Mouse (Mus musculus): Measurements from ENCODE around the gene Rab11fip4.
"Not testable (repeated sequence)": the region's sequence is repeated elsewhere in the genome, so short reads cannot be mapped to it uniquely, and the experiment has no call there.

Gene Rab11fip4

GRCm38 (mm10) chr11:79680559-79680958, 89.5 kb downstream of the Rab11fip4 start:
- DNase-seq: no peak

DNA sequence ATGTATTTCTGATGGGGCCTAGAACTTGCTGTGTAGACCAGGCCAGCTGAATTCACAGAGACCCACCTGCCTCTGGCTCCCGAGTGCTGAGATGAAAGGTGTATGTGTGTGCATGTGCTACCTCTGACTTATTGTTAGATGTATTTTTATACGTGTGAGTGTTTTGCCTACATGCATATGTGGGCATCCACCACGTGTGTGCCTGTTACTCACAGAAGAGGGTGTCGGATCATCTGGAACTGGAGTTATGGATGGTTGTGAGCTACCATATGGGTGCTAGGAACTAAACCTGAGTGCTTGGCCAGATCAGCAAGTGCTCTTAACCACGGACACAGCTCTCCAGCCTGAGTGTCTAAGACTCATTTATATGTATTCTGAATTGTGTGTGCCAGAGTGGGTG, 90.2 kb downstream of the Rab11fip4 start:
- no peak for DNase-seq

DNA sequence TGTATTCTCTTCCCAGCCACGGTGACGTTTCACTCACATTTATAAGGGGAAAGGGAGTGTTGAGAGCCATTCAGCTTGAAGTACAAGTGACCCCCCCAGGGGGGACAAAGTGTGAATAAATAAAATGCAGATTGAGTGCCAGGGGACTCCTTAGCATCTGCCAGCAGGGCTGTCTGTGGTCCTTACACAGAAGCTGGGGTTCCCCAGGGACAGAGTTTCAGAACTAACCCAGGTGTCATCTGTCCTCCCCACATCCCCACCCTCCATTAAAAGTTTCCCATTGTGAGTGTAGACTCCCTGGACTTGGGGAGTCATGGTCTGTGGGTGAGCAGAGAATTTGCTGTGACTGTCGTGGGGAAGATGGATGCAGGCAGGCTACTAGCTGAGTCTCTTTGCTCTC, 90.8 kb downstream of the Rab11fip4 start:
- no peak for DNase-seq

DNA sequence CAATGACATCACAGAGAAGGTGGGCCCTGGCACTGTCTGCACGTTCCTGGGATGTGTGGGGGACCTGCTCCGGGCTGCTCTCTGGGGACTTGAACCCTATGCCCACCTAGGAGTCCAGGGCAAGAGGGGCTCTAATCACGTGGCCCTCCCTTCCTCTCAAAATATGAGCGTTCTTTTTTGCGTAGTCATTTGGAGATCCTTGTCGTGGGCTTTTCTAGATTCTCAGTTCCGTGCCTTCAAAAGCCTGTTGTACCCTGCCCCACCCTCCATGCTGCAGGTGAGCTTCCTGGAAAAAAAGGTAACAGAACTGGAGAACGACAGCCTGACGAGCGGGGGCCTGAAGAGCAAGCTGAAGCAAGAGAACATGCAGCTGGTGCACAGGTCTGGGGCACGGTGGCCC, 94.1 kb downstream of the Rab11fip4 start:
- no peak for DNase-seq

- peak; percentile 67 to 68 for DNase-seq
Measured at GRCm38 (mm10) chr11:79686501-79687121, 95.6 kb downstream of the Rab11fip4 start.

DNA sequence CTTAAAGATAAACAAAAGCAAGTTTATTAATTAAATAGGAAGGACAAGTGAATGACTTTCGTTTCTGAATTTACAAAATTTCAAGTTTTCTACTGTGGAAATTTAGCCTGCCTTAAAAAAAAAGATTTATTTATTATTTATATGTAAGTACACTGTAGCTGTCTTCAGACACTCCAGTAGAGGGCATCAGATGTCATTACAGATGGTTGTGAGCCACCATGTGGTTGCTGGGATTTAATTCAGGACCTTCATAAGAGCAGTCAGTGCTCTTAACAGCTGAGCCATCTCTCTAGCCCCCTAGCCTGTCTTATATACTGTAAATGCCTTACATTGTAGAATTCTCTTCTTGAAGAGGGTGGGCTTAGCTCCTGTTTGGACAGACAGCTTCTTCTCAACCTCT, 98.9 kb downstream of the Rab11fip4 start:
- no peak for DNase-seq

GRCm38 (mm10) chr11:79691513-79691912, 100.5 kb downstream of the Rab11fip4 start:
- no peak for DNase-seq

GRCm38 (mm10) chr11:79696390-79697307, 105.6 kb downstream of the Rab11fip4 start:
- no peak for DNase-seq

GRCm38 (mm10) chr11:79698071-79698470, 107.1 kb downstream of the Rab11fip4 start:
- DNase-seq: no peak

- not testable (repeated sequence) for DNase-seq
Measured at GRCm38 (mm10) chr11:79698542-79698941, 107.5 kb downstream of the Rab11fip4 start.

- no peak for DNase-seq
Measured at GRCm38 (mm10) chr11:79701466-79701865, 110.5 kb downstream of the Rab11fip4 start.

GRCm38 (mm10) chr11:79702092-79702491, 111.1 kb downstream of the Rab11fip4 start:
- no peak for DNase-seq

DNA sequence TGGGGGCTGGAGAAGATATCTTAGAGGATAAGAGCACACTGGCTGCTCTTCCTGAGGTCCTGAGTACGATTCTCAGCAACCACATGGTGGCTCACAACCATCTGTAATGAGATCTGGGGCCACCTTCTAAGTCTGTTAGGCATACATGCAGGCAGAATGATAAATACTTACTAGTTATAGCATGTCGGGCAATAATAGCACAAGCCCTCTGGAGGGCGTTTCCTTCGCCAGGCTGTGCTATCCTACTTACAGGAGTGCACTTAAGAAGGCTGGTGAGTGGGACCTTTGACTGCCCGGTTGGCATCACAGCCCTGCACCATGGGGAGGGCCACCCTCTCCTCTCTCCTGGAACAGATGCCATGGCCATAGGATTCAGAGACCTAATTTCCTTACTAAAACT, 112.4 kb downstream of the Rab11fip4 start:
- DNase-seq: peak; percentile 34 to 58

GRCm38 (mm10) chr11:79703885-79704291, 112.9 kb downstream of the Rab11fip4 start:
- no peak for DNase-seq

DNA sequence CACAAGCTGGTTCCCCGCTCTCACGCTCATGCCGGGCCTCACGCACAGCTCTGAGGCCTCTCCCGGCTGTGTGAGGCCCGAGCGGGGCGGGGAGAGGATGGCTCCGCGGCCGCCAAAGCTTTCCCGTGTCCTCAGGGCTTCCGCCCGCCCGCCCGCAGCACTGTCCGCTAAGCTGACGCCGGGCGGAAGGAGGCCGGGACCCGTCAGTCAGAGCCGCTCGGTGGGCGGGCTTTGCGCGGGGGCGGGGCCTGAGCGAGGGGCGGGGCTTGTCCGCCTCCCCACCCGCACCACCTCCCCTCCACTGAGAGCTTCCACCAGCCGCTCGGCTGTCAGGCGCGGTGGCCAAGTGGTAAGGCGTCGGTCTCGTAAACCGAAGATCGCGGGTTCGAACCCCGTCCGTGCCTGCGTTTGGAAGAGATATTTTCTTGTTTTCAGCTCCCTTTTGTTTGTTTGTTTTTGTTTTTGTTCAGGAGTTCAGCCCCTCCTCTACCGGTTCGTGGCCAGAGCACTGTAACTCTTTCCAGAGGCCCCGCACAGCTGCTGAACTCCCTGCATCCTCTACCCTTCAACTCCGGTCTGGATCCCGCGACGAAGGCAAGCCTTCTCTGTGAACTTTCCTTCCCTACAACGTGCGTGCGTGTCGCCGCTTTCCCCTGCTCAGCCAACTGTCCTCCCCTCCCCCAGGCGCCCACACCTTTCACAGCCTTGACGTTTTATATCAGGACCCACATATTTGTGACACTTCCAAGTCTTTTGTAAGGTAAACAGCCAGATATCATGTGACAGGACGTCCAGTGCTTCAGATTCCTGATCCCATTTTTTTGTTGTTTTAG, 113.5 kb downstream of the Rab11fip4 start:
- peak; percentile 90 to 92 for DNase-seq

DNA sequence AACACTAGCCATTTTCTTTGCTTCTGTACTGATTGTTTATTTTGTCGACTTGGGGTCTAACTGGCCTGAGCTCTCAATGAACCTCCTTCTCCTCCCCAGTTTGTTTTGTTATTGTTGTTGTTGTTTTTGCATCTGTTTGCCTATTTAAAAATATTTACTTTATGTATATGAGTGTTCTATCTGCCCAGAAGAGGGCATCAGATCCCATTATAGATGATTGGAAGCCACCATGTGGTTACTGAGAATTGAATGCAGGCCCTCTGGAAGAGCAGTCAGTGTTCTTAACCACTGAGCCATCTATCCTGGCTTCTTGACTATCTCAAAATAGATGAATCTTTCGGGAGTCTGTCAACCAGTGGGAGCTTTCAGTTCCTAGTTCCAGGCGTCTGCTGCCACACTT, 116.1 kb downstream of the Rab11fip4 start:
- no peak for DNase-seq

DNA sequence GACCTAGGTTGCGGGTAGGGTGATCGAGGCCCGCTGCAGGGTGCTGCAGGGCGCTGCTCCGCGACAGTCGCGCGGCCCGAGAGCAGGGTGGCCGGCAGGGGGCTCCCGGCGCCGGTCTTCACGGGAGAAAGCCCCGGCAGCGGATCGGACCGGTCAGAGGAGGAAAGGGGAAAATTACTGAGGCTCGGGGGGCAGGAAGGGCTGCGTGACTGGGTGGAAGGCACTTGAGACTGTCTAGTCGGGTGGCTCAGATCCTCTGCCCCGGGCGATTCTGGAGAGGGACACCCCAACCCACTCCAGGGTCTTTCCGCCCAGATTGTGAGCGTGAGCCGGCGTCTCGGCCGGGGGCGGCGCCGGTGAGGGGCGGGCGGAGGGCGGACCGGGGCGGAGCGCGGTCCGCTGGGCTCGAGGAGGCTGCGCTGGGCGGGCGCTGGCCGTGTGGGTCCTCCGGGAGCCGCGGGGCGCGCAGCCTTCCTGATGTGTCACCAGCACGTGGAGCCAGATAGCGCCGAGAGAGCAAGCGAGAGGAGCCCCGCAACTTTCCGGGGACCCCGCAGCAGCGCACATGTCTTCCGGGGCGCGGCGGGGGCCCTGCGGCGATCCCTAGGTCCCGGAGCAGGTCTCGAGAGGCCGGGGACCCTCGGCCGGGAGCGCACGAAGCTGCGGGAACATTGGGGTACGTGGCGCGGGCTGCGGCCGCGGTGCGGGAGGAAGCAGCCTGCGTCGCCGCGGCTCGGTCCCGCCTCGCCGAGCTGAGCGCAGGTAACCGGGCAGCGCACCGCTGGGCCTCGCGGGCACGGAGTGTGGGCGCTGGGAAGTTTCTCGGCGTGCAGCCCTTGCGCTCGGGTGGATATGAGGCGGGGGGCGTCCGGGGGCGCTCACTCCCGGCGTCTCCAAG, 120.1 kb downstream of the Rab11fip4 start:
- DNase-seq: peak; percentile 34 to 49

DNA sequence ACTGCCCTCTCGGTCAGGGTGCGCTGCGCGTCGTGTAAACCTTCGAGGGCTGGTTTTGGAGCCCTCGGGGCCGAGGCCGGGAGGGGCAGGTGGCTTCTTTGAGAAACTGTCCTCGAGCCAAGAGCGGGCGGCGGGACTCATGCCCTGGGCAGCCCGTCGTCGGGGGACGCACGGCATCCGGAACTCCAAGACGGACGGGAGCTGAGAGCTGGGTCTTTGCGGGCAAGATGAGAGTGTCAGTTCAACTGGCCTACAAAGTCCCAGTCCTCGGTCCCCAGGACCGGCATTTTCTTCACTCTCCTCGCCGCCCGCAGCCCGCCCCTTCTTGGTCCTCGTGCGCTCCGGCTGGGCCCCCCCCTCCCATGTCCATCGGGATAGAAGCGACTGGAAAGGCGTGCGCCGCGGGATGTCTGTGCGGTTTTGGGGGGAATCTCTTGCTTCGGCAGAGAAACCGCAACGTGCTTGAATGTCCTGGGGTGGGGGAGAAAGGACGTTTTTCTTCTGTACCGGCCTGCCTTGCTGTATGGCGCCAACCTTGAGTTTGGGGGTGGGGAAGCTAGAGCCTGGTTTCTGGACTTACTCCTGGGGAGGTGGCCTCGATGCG, 120.9 kb downstream of the Rab11fip4 start:
- no peak for DNase-seq

DNA sequence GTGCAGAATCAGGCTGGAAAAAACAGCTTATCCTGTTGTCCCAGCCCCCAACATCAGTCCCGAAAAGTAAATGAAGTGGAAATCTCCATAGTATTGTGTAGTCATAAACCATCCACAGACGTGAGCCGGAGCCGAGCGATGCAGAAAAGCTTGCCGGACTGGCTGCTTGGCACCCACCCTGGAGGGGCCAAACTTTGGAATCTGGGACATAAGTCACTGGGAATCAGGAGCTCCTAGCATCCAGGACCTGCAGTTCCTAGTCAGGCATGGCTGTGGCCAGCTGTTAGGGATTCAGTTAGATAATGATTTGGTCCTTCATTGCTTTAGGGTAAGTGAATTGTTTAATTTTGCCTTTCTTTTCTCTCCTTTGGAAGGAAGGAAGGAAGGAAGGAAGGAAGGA, 122.2 kb downstream of the Rab11fip4 start:
- DNase-seq: no peak

- DNase-seq: no peak
Measured at GRCm38 (mm10) chr11:79713678-79714077, 122.7 kb downstream of the Rab11fip4 start.

DNA sequence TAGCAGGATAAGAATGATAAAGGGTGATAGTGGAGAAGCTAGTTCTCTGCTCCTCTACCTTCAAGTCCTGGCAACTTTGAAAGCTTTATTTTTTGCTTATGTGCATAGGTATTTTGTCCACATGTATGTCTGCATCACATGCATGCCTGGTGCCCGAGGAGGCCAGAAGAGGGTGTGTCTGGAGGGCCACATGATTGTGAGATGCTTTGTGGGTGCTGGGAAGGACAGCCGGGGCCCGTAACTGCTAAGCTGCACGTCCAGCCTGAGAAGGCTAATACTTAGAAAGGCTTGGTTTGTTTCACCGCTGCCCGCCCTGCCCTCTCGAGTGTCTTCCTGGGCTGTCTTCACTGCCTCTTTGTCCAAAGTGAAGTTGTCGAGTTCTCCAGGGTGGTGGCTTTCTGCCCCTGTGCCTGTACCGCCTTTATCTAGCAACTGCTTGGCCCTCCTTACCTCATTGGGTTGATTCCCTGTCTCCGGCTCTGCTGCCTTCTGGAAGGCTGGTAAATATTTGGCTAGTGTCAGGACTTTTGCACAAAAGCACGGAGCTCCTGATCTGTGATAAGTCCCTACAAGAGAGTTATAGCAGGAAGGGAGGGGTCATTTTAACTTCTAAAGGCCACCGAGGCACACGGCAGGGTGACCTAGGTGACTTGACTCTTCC, 123.2 kb downstream of the Rab11fip4 start:
- no peak for DNase-seq

Data from thymus, adult 18-20 months (tissue).